Mouse (Mus musculus) liver, embryonic 14.5 days (tissue): Measurements from ENCODE around the gene Ephx4.

Experiments used
- CTCF ChIP-seq: IDR thresholded peaks from 2 replicates; pipeline ENCODE4 v1.5.1; 2016; ENCODE audit warnings: antibody characterized with exemption, low read depth, control low read depth
- EP300 ChIP-seq: IDR thresholded peaks from 2 replicates; pipeline ENCODE4 v1.6.1; 2016; ENCODE audit warnings: antibody characterized with exemption, low read depth

DNA sequence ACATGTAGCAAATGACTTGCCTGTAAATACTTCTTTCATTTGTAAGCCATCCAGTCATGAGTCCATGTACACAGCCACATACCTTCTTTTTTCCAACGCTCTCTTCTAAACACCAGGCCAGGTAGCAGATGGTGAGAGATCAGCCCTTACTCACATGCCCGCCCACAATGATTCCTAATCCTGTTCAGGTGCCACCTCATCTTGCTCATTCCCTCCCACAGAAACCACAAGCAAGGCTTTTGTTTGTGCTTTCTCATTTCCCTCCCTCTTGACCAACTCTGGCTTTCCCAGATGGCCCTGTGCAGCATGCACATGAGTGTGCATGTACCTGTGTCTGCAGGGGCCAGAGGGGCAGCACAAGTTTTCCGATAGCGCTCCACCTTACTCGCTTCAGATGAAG is 47.8 kb downstream of the Ephx4 start:
- TF ChIP-seq EP300 (no peak), CTCF (no peak)
